Mouse (Mus musculus) cerebellum, adult 8-10 months (tissue): Measurements from ENCODE around the gene Prom2.

ENCODE experiments used
- DNase-seq: peaks from one replicate; pipeline ENCODE4 v3.0.0; 2022

The Prom2 gene

DNA sequence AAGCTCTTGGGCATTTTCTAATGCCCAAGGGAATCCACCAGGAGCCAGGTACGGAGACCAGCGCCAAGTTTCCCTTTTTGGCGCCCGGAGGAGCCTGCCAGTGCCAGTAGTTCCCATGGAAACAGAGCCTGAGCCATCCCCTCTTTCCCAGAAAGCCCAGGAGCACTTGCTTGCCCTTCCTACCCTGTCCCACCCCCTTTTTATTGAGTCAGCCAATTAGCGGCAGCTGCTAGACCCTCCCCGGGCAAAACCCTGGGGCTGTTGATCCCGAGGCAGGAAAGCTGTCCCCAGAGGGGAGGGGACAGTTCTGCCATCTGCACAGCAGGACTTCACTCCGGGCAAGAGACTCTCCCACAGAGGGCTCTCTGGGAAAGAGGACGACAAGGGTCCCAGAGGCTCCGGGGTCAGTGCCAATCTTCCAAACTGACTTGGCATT, 19.2 kb downstream of the Prom2 start, which contains the start of gene Kcnip3:
Gene Kcnip3, minus strand, starts transcription at position 89 of the 436 bp plus-strand sequence.
- peak; percentile 75 for DNase-seq

DNA sequence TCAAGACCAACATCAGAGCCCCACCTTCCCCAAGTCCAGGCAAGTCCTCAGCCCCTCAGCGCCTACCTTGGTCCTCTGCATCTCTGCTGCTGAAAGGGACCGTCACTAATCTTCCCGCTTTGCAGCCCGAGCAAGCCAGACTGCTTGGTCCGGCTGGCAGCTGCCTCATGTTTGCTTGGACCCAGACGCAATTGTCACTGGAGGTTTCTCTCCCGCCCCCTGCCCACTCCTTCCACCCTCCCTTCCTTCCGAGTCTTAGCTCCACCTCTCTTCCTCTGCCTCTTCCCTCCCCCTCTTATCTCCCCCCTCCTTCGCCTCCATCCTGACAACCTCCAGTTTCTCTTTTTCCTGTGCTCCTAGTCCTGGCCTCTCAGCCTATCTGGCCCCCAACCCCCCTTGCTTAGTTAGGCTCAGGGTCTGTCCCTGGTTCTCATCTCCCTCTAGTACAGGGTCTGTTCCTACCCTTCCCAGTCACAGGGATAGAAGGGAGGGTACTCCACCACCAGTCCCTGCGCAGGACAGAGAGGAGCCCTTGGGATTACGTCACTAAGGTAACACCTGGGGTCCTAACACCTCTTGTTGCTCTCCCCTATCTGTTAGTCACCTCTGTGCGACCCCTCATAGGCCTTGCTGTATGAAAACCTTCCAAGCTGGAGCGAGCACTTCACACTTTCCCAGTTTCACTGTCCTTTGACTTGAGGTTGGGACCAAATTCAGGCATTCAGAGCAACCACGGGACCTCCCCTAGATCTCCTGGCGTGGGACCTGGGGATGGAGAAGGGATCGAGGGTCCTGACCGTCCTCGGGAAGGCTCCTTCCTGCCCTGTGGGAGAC, 19.9 kb downstream of the Prom2 start:
- DNase-seq, result peak; percentile 79

DNA sequence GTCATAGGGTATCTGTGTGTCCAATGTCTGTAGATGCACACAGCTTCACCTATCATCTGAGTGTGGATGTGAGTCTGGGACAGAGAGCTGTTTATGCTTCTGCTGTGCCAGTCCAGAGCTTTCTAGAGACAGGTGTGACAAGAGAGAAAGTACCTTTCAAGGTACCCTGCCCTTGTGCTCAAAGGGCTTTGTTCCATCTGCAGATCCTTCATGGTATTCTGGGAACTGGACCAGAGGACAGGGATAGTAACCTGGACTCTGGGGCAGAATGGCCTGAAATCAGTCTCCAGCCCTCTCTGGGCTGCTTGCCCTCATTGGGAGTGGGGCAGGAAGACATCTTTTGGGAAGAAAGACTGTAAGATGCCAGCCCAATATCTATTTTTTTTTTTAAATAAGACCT, 21.1 kb downstream of the Prom2 start:
- no peak for DNase-seq

- no peak for DNase-seq
Measured at GRCm38 (mm10) chr2:127519308-127519707, 22.0 kb downstream of the Prom2 start.

GRCm38 (mm10) chr2:127518831-127519230, 22.4 kb downstream of the Prom2 start:
- DNase-seq, result no peak

DNA sequence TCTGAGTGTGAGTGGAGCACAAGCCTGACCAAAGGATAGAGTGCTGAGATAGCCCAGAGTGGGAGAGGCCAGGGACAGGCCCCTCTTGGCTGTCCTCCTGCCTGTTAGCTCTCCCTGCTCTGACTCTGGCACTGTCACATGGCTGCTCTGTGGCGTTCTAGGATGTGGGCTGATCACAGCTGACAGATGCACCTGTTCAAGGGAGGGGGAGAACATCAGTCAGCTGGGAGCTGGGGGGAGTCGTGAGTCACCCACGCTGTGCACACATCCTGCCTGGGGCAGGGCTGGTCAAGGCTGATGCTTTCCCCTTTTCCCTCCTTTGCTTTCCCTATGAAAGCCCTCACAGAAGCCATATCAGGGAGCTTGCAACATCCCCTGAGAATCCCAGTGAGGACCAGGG, 23.0 kb downstream of the Prom2 start:
- no peak for DNase-seq

- no peak for DNase-seq
Measured at GRCm38 (mm10) chr2:127517081-127517480, 24.2 kb downstream of the Prom2 start.

- no peak for DNase-seq
Measured at GRCm38 (mm10) chr2:127514380-127515124, 26.7 kb downstream of the Prom2 start.

DNA sequence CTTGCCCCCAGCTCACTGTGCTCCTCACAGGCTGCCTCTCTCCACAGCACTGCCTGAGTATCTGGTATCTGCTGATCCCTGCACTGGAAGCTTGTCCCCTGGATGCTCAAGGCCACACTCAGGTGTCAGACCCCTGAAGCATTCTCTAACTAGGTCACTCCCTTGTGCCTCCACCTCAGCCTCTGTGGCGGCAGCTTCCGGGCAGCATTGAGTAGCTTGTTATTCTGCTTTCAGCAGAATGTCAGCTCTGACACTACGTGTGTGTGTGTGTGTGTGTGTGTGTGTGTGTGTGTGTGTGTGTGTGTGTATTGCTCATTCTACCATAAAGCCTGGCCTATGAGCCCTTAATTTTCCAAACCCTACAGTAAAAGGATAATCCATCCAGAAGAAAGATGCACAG, 28.0 kb downstream of the Prom2 start:
- no peak for DNase-seq

DNA sequence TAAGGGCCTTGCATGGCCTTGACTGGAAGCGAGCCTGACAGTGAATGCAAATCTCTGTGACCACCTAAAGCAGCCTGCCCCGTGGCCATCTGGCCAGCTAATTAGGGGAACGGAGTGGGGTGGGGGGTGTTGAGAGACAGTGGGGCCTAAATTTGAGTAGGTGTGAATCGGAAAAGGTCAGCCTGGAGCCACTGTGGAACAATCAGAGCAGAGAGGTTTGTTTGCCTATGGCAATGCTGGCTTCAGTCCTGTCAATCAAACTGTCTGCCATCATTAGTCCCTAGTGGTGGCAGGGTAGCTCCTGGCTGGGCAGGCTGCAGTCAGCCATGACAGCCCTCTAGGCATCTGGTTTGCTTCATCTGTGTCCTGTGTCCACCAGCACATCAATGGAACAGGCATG, 29.8 kb downstream of the Prom2 start:
- peak; percentile 29 for DNase-seq

DNA sequence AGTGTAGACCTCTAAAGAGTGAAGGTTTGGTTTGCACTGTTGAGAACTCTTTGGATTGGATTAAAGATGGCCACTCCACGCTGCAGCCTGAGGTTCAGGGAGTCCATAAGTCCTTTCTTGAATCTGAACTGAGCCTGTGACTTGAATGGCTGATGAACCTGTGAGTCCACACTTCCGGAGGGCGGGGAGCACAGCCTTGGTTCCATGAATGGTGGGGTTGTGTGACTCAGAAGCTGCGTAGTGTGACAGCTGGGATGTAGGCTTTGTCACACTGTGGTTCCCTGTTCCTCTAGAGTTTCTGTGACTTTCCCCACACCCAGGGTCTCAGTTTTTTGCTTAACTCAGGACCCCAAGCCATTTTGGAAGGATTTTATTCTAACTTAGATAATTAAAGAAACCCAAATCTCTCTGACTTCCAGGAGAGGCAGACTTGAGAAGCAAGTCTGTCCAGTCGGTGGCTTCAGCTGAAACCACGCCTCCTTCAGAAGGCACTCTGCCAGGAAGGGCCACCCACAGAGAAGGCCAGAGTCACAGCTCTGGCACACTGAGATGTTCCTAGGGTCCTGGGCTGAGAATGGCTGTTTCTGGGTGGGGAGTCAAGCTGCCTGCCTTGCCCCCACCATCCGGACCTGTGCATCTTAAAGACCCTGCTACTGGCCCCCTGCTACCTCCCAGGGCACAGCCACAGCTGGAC, 33.2 kb downstream of the Prom2 start:
- no peak for DNase-seq

DNA sequence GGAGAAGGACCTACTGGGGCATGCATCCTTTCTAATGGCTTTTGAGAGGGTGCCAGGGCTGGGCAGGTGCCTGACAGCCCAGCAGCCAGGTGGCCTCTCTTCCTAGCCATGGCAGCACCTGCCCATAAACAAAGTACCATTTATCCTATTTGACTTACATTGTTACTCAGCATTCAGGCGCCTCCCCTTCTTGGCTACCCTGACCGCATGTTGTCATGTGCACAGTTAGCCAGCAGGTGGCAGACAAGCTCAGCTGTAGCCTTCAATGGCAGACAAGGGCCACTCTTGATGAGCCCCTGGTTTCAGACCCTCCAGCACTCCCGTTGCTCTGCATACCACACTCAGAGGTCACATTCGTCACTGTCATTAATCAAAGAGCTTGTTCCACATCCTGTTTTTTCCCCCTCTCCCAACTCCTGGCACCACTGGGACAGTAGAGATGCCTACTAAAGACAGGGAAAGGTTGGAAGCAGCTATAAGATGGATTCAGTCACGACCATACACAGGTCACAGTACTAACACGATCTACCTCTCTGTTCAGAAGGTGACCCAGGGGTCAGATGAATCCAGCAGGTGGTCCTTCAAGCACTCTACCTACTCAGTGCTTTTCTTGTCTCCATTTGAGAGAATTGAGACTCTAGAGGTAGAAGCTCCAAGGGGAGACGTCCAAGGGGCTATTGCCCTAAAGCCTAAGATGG, 34.0 kb downstream of the Prom2 start:
- DNase-seq, result peak; percentile 89

- DNase-seq, result no peak
Measured at GRCm38 (mm10) chr2:127506131-127506632, 35.1 kb downstream of the Prom2 start.

DNA sequence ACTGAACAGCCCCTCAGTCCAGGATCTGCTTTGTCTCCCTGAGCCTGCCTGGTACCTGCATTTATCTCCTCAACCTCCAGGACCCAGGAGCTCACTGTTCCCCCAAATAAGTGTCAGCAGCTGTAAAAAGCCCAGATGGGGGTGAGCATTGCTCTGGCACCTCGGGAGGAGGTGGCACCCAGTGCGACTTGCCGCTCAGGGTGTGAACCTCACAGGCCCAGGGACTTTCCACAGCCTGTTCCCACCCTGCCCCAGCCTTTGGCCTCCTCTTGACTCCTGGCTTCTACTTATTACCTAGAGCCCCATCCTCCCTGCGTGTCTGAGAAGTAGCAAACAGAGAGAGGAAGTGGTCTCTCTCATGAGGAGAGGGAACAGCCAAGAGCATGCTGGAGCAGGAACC, 36.1 kb downstream of the Prom2 start:
- DNase-seq, result no peak

DNA sequence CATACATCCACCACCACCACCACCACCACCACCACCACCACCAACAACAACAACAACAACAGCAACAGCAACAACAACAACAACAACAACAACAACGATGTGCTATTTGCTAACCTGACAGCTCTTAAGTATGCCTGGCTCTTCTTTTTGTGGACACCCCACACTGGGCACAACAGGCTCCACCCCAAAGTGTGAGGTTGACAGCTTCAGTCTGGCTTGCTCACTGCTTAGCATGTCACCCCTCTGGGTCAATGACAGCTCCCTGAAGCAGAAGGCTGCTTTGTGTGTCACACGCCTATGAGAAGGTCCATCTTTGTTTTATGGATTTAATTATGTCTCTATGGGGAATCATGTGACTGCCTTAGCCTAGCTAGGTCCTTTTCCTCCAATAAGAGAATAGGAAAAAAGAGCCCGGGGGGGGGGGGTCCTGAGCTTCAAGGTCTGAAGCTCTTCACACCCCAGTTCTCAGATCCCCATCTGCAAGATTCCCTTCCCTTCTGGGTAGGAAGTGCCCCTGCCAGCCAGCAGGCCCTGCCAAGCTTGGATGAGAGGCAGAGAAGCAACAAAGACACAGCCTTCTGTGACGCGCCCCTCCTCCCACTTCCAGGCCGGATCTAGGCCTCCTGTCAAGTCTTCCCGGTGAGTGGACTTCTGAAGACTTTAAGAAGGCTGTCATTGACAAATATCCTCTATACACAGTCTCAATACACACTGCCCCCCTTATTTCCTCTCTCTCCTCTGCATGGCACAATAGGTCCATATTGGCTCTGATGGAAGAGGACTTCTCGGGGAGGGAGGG, 37.3 kb downstream of the Prom2 start:
- DNase-seq, result no peak

DNA sequence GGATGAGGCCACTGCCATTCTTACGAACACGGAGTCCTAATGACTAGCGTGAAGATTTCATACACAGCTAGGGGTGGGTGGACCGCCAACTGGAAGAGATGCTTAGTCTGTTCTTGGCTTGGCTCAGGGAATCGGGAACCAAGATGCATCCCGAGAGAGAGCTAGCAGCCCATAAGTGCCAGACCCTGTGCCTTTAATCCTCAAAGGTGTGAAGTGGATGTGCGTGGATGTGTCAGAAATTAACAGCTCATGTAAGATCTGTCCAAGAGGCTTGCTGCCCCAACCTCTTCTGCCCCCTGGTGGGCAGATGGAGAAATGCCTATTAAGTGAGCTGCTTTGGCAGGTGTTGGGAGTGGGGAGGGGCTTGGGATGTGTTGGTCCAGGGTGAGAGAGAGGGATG, 40.2 kb downstream of the Prom2 start:
- no peak for DNase-seq

DNA sequence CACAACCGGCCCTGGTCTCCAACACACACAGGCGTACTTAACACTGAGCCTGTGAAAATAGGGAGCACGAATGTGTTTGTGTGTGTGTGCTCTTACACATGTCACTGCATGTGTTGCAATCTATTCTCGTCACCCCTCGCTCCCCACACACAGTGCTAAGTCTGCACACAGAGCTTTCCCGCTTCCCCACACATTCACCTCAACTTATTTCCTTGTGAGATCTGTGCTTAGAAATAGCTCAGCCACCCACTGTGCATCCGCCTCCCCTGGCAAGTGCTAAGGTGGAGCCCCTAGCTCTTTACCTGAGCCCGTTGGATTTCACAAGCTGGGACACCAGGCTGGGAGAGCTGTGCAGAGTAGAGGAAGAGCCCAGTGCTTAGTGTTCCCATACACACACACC, 42.5 kb downstream of the Prom2 start:
- no peak for DNase-seq

DNA sequence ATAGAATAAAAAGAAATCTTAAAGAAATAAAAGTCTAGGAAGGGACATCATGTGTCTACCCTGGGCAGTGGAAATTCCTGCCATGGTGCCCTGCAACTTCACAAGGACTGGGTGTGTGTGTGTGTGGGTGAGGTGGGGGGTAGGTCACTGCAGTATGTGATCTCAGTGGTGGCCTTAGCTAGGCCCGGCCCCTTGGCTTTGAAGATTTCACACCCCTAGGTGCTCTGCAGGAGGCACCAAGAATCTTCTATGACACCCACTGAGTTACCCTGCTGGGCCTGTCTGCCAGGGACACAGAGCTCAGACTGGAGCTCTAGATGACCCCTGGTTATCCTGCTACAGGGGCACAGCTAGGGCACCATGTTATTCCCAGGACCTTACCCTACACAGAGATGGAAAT, 44.9 kb downstream of the Prom2 start:
- no peak for DNase-seq

DNA sequence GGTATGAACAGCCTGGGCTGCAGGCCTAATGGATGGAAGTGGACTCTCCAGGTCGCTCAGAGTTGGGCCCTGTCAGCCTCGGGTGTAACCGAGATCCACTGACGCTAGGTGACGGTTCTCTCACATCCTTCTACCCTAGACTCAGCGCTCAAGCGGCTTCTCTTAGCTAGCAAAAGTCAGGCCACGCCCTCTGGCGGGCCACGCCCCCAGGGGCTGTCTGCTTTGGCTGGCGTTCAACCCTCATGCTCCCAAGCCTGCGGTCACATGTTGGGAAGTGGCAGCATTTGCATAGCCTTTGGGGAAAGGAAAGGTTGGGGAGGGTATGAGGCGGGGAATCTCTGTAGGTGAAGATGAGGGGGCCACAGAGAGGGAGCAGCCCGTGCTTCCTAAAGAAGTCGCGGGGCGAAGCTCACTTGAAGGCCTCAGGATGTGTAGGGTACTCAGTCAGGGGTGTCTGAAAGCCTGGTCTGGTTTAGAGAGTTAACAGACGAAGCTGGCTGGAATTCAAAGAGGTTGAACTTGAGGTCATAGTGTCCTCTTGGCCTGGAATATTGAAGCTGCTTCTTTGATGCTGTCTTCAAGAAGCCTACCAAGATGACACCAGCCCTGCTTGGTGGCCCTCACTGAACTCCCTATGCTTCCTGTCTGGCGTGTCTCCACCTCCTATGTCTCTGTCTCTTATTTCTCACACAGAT, 56.6 kb downstream of the Prom2 start:
- DNase-seq, result no peak

DNA sequence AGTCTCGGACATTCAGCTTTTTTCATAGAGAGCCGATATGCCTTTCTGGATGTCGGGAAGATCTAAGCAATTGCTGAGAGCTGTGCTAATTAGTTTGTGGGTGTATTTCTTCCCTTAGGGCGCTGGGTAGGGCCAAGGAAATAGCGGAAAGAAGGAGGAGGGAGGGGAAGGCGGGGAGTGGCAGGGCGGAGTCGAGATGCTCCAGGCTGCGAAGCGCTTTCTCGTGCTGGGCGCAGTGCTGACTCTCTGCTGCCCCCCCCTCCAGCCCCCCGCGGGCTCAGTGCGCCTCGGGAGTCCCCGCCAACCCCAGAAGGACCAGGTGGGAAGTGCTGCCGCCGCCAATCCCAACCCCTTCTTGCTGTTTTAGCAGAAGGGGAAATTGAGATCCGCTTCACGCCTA, 58.3 kb downstream of the Prom2 start:
- DNase-seq, result no peak

GRCm38 (mm10) chr2:127482533-127482911, 58.7 kb downstream of the Prom2 start:
- DNase-seq, result no peak
